Mouse (Mus musculus) right cerebral cortex, postnatal 10 days (tissue): ENCODE results near the gene Dexi.

Experiments used
- DNase-seq, 2 experiments: peaks; one replicate each; pipeline ENCODE4 v3.0.0; 2021; ENCODE audit warnings: low spot score in 2 of 2

Dexi gene

DNA sequence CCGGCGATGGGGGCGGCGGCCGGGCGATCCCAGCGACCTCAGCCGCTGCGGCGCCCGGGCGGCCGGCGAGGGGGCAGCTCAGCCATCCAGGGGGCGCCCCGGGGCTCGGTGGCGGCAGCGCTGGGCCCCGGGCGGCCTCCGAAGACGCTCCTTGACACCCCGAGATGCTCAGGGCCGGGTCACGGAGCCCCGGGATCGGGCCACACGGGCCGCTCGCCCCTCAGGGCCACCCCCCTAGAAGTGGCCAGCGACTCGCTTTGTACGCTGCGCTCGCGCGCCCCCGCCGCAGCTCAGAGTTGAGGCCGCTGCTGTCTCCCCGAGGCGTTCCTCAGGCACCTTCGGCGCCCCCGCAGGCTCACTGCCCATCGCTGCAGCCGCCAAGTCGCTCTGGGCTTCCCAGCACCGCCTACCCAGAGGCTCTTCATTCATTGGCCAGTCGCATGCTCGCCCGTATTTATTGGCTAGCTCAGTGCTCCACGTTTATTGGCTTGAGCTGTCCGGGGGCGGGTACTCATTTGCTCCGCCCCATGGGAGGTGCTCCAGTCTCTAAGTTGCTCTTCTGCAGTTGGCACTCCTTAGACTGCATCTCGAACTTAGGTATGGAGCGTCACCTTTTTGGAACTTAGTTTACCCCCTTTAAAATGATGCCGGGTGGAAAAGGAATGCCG lies at the start of gene Dexi:
Gene Dexi (minus strand): TSS at position 357 of the 668 bp plus-strand sequence.
- peak; percentile 98 to 99 for DNase-seq

DNA sequence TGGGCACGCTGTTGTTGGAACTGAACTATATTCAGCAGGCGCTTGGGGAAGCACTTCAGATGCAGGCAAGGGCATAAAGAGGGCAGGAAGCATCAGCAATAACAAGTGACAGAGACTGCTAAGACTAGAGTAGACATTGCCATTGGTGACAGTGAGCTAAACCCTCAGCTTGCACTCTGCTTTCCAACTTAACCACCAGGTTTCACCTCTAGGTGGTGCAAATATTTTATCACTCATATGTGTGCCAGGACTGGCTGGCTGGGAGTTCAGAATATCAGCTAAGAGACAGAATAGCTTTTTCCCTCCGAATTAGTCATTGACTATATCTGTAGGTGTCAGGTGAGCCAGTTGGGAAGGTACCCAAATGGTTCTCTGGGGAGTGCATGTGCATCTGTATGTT lies 43.7 kb upstream of the Dexi start:
- DNase-seq, result no peak

DNA sequence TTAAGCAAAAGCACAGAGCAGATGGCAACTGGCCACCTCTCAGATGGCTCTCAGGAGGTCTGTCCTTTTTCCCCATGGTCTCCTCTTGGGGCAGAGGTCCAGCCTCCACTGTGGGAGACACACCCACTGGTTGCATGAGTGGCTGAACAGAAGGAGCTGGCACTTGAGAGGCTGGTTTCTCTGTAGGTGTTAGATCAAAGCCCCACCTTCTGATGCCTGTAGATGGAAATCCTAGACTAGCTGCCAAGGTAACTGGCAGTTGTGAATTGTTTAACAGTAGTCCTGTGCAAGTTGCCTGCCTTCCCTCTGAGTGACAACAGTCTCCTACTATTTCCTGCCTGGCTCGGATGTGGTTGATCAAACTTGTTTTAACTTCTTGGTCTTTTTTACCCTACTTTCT lies 42.3 kb upstream of the Dexi start:
- DNase-seq, result no peak

DNA sequence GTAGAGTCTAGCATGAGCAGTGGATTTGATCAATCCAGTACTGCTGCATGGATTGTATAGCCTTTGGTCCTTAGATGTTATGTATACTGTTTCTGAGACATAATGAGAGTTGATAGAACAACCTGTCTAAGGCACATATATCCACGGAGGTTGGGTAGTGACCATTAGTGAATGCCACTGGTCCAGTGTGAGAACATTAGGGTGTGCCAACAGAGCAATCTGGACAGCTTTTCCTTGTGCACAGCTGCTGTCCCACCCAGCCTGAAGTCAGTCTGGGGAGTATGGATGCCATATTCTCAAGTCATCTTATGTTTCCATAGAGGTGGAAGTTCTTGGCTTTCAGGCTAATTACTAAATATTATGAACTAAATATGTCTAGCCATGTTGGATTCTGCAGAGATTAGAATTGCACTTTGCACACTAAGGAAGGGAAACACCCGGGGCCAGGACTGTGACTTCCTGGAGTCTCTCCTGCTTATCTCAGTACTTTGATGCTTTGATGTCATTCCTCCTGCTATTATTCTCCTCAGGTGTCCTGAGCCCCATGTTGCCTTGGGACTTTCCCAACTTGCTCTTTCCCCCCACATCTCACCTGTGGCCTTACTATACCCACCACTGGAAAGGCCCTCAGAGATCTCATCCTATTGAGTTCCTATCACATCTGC lies 38.5 kb upstream of the Dexi start:
- DNase-seq, result no peak

DNA sequence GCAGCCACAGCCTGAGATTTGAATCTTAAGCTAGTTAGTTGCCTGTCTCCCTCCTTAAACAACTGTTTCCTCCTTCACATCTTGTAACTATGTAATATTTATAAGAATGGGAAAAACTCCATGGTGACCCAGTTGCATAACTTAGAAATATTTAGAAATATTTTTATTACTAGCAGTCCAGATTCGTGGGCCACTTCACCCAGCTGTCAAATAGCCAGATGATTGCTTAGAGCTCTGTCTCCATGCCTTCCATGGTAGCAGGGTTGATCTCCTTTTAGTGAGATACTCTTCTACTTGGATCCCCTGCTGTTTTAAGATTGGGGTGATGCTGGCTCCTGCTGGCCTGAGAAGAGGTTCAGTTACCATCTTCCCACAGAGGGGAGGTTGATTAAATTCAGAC lies 35.5 kb upstream of the Dexi start:
- no peak for DNase-seq

DNA sequence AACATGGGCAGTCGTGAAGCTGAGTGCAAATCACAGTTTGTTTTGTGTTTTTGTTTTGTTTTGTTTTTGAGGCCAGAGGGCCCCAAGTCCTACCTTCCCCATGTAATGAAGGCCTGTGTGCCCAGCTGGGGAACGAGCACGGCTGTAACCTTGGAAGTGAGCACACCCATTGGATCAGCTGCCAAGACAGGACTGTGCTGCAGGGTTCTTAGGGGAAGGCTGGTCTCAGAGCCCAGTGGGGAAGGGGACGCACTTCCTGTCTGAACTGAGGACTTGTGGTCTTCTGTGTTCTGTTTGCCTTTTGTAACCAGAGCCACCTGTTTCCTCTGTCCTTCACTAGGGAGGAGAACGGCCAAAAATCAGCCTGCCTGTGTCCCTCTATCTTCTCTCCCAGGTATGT lies 34.7 kb upstream of the Dexi start:
- DNase-seq, result no peak

DNA sequence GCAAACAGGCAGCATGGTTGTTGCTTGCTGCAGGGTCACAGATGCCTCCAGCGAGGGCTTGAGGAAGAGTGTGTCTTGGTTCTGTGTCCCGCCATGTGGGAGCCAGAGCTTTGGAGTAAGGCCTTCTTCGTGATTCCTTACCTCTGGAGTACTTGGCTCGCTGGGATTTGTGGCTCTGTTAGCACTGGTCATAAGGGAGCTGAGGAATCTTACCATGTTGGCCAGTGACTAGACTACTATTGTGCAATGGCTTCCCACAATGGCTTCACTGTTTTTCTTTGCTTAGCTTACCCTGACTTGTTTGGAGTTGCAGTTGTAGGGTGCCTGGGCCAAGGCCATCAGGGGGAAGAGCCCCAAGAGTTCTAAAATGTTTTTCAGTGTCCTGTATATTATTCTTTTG lies 33.1 kb upstream of the Dexi start:
- DNase-seq, result no peak

DNA sequence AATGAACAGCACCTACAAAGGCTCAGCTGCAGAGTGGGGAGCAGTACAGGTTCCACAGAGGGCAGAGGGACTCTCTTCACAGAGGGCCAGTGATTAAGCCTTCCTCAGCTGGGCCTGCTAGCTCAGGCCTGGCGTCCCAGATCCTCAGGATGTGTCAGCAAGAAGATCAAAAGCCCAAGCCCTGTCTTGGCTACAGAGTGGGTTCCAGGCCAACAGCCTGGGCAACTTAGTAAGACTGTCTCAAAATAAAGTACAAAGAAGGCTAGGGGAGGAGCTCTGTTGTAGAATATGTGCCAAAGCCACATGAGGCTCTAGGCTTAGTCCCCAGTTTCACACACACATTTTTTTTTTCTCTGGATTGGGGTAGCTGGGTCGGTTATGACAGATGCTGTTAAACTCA lies 32.1 kb upstream of the Dexi start:
- peak in 1 of 2 experiments; percentile 52 for DNase-seq

DNA sequence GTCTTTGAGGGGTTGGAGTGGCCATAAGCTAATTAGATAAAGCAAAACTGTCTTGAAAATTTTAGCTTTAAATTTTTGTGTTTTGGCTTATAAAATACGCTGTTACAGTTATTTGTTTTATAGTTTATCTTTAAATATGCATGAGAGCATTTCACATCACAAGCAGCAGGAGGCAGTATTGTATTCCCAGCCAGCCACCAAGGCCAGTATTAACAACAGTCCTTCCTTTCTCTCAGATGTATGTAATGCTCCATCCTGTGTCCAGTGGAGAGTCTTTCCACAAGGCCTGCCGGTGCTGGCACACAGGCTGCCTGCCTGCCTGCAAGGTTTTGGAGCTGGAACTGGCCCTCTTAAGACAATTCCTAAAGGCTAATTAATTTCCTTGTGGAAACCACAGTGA lies 29.0 kb upstream of the Dexi start:
- DNase-seq, result no peak

DNA sequence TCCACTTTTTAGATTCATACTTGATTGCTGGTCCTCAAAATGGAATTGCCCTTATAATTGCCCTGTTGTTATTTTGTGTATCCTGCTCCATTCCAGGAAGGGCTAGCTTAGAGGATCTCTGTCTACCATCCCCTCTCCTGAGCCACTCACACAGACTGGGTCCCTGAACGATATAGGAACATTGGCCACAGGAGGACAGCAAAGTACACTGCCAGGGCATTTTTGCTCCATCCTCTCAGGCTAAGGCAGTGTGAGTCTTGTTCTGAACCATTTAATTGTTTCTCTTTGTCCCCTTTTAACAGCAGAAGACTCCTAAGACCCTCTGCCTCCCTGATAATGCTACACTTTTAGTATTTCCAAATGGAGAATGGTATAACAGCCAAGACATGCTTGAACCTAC lies 27.9 kb upstream of the Dexi start:
- peak; percentile 66 to 79 for DNase-seq

DNA sequence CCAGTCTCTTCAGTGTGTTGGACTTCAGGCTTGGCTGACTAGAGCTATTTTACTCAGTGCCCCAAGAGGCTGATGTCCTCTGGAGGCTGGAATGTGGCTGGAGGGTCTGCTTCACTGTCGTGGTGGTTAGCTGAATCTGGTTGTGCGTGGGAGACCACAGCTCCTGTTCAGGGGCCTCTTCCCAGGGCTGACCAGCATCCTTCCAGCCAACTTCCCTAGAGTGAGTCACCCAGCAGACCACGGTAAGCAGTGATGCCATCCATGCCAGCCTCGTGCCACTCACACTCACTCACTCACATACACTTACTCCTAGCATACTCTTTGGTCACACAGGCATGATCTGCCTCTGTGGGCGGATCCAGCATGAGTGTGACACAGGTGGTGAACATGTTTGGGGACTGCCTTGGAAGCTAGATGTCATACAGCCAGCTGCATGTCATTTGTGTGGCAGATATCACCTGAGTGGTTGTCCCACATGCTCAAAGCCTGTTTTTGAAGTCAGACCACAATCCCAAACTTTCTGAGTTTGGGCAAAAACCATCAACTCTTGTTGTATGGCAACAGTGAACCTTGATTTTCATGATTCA lies 27.0 kb upstream of the Dexi start:
- DNase-seq, result no peak

DNA sequence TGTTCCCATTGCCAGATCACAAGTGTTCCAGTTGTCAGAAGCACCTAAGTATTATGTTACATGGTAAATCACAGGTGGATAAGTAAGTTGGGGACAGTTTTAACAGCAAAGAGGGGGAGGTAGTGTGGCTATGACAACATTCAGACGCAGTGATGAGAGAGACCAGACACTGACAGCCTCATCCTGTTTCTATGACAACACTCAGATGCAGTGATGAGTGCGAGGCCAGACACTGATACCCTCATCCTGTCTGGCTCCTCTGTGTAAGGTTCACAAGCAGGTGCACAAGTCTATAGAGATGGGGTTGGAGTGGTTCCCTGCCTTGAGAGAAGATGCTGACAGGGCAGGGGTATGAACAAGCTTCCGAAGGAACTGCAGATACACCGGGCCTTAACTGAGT lies 24.3 kb upstream of the Dexi start:
- DNase-seq, result no peak

DNA sequence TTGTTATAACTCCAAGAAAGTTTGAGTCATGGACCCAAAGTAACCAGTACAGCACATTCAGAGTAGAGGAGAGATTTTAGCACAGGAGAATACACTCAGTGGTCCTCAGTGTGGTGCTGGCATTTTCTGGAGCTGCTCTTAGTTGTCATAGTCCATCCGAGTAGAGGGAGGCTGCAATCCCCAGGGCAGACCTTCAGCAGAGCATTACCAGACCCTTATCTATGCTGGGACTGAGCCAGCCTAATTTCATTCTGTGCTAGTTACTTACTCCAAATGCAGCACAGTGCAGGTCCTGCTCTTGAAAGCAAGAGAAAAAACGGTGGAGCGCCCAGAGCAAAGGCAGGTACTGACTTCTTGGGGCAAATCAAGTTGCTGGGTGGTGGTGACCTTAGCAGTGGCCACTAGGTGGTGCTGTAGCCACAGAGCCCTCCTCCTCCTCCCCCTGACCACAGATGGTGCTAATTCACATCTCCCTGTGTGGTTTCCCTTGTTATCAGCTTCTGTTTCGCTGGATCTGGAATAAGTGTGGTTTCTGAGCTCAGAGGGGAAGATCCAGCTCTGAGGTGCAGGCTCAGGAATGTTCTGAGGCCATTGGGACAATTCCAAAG lies 22.5 kb upstream of the Dexi start:
- DNase-seq, result peak; percentile 71 to 73

DNA sequence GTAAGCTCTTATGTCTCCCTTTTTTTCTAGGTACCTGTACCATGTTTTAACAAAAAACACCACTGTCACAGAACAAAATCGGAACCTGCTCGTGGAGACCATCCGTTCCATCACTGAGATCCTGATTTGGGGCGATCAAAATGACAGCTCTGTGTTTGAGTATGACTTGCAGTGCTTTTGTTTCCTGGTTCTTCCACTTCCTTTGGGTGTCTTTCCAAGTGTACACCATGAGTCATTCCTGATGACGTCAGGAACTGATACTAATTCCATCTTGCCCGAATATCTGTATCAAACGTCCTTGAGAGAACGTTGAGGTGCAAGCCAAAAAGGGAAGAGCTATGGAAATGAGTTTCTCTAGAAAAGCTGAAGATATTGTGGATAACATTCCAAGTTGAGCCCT lies 17.1 kb upstream of the Dexi start:
- no peak for DNase-seq

DNA sequence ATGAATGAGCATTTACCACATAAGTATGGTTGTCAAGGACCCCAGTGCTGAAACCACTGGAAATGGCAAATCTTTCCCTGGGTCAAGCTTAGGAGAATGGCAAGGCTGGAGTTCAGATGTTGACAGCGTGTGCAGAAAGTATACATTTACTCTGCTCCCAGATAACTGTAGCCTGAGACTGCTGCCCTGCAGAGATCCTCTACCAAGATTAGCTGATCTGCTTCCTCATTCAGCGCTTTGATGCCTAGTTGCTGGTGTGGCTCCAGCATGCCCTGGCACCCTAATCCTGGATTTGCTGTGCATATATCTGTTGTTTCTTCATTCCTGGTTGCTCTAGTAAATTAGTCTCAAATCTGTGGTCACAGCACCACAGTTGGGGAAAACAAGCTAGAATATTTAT lies 11.0 kb upstream of the Dexi start:
- no peak for DNase-seq

DNA sequence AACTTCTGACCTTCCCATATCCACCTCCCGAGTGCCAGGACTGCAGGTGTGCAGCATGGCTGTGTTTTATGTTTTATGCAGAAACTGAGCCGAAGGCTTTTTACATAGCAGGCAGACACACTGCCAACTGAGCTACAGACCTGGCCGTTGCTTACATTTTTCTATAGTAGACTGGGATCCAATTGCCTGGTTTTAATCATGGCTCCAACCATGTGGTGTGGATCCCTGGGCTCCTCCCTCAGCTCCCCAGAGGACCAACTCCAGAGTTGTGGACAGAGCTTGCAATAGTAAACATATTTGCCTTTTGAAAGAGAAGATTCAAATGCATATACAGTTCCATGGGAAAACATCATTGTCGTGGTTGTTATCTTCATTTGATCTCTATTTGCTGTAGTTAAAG lies 8.7 kb upstream of the Dexi start:
- DNase-seq, result no peak

DNA sequence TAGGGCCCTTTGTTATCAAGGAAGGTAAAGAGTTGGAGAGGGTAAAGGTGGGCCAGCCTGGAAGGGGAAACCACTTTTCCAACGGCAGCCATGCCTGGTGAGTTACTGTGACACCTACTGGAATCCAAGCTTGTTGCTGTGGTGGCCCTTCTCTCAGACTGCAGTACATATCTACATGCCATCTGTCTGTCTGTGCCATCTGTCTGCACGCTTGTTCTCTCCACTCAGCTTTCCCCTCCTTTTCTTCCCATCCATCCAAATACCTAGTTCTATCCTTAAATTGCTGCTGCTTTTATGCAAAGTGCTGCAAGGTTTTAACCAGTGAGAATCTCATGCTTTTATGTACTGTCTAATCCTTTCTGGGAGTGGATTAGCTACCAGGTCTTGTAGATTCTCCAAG lies 6.7 kb upstream of the Dexi start:
- DNase-seq, result peak in 1 of 2 experiments; percentile 59

DNA sequence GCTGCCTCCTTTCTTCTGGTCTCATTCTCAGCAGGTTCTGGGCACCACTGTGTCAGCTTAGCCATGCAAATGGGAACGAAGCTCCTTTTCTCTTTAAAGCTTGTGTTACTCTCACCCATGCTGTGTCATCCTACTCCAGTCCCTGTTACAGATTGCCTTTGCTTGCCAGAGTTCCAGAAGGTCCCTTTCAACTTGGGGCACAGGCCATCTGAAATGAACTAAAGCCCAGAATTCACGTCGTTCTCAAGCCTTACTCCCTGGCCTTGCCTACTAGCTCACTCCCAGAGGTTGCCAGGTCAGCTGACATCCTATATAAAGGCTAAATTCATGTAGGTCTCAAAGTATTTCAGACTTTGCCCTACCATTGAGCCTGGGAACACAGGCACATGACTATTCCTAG lies 6.1 kb upstream of the Dexi start:
- no peak for DNase-seq

DNA sequence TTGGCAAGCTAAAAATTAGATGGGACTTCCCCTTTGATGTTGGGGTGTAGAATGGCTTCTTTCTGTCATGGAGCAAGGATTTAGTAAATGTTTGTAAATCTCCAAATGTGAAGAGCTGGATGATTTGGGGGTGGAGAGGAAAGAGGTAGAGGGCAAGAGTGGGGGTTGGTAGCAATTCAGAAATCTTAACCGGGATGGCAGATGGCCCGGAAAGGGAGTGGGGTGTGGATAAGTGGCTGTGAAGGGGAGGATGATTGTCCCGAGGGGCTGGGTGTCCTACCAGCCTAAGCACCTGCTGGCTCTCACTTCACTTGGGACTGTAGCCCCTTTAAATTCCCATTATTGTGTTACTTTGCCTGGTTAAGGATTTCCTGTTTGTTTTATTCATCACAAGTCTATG lies 4.0 kb upstream of the Dexi start:
- no peak for DNase-seq

DNA sequence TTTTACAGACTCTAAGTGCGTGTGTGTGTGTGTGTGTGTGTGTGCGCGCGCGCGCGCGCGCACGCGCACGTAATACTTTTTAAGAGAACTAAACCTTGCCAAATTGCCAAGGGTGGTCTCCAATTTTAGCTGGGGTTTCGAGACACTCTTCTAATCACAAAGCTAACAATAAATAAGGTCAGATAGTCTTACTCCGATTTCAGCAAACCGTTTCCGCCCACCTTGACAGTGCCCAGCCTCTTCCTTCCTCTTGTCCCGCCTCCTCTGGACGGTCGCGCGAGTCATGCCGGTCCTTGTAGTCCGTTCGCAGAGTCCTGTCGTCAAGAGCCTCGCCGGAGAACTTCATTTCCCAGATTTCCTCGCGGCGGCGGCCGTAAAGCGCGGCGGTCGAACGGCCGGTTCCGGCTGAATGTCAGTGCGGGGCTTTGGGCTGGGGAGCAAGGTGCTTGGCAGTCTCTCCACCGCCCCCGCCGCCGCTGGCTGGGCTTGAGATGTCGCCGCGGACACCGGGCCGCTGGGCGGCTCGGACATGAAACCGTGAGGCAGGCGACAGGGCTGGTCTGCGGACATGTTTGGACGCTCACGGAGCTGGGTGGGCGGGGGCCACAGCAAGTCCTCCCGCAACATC lies 2.3 kb upstream of the Dexi start, which contains the start of gene Clec16a:
Gene Clec16a (plus strand): TSS at position 345 of the 628 bp plus-strand sequence.
- peak; percentile 98 to 99 for DNase-seq

DNA sequence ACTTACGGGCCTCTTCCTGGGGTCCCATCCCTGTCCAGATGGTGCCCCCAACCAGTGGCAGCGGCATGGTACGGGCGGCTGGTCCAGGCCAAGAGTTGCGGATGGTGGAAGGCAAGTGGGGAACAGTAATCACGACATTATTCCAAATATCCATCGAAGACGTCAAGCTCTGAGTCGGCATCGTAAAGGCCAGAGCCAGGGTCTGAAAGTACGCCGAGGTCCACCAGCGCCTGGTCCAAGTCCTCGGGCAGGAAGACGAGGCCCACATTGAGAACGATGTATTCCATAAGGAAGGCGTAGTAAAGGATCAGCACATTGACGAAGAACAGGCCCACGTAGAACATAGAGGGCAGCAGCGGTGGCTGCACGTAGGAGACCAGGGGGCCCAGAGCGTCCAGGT lies 588 bp downstream of the Dexi start:
- DNase-seq, result peak in 1 of 2 experiments; percentile 57

DNA sequence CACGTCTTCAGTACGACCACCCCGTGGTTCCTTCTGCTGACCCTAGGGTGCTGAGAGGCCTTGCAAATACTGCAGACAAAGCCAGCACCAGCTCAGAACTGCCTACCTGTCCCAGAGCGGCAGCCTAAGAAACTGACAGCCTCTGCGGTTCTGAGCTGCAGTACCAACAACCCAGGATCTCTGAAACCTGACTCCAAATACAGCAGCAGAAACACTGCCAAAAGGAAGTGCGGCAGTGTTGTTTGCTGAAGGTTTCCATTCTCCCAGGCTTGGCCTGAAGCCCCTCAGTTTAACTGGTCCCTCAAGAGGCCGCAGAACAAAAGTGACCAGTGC lies 1.3 kb downstream of the Dexi start:
- peak in 1 of 2 experiments; percentile 58 for DNase-seq
